Mouse (Mus musculus) spleen, postnatal 0 days (tissue): Measurements from ENCODE around the gene Sap18. TPM values are rescaled to one million over a fixed set of nuclear protein-coding genes. Genes with fewer than 3 reads are reported as not detected.

Experiments
- polyA plus RNA-seq: library from polyadenylated mRNA; unstranded; fragments of >200 nt; fragmentation: Nextera tagmentation; extraction: Ambion mirVana; gene quantifications from 2 replicates; pipeline ENCODE4 v1.2.1, GENCODE M21; 2015

The Sap18 gene
- 14.4 and 15.9 TPM in 2 replicates for polyA plus RNA-seq

GRCm38 (mm10) chr14:57797991-57798931, at the start of gene Sap18:
Gene Sap18 (plus strand): TSS chr14:57798180.

GRCm38 (mm10) chr14:57758237-57758636, 39.7 kb upstream of the Sap18 start, which contains the start of gene Lats2:
Gene Lats2 (minus strand): TSS chr14:57758388.

GRCm38 (mm10) chr14:57825788-57826751, 28.1 kb downstream of the Sap18 start, which contains the start of the genes Ska3 and Mrpl57:
Gene Ska3 (minus strand): TSS chr14:57826185.
Gene Mrpl57 (plus strand): TSS chr14:57826234.

Other genes with a start within 250 kb of the Sap18 start
- 40.6 and 42.5 TPM in 2 replicates for gene Eef1akmt1, start 226.6 kb upstream of the Sap18 start, polyA plus RNA-seq
- gene Xpo4, start 132.8 kb upstream of the Sap18 start, polyA plus RNA-seq, result 18.0 and 19.0 TPM in 2 replicates
- gene Gm49361, start 52.1 kb upstream of the Sap18 start, polyA plus RNA-seq, result not detected in 2 replicates
- 13.0 and 14.3 TPM in 2 replicates for gene Lats2, start 39.8 kb upstream of the Sap18 start, polyA plus RNA-seq
- gene Ska3, start 28.0 kb downstream of the Sap18 start, polyA plus RNA-seq, result 21.3 and 25.0 TPM in 2 replicates
- gene Mrpl57, start 28.1 kb downstream of the Sap18 start, polyA plus RNA-seq, result 229 and 244 TPM in 2 replicates
- 19.7 and 24.7 TPM in 2 replicates for gene Zdhhc20, start 92.1 kb downstream of the Sap18 start, polyA plus RNA-seq
- gene Micu2, start 201.1 kb downstream of the Sap18 start, polyA plus RNA-seq, result 46.2 and 52.9 TPM in 2 replicates